Mouse (Mus musculus) limb, embryonic 11.5 days (tissue): Measurements from ENCODE around the gene Dlk1. TPM values are rescaled to one million over a fixed set of nuclear protein-coding genes. Genes with fewer than 3 reads are reported as not detected.
A peak's percentile ranks its signal among the peaks of the same experiment; 100 is the strongest.
"Not testable (repeated sequence)": the region's sequence is repeated elsewhere in the genome, so short reads cannot be mapped to it uniquely, and the experiment has no call there.

Source experiments
- ATAC-seq: fragments of 200-750 bp; cut with Nextera tagmentation; 2 replicates; pipeline ENCODE4 v1.8.0; 2017; ENCODE audit warnings: low read depth; ENCODE audit not compliant: insufficient number of reproducible peaks, low FRiP score, low TSS enrichment
- DNase-seq: peaks from one replicate; pipeline ENCODE4 v3.0.0-alpha.2; 2015; ENCODE audit warnings: low spot score
- H3K27ac ChIP-seq: fragments of 300-500 bp; sonication (generic); replicated peaks from 2 replicates; pipeline ENCODE4 v1.5.1; 2014; ENCODE audit warnings: low read depth, mild to moderate bottlenecking, low read length
- H3K27me3 ChIP-seq: fragments of 300-500 bp; sonication (generic); 2 replicates; pipeline ENCODE4 v1.6.1; 2014; ENCODE audit warnings: mild to moderate bottlenecking, low read length, mixed read lengths; ENCODE audit not compliant: control insufficient read depth, insufficient read depth
- H3K36me3 ChIP-seq: fragments of 300-500 bp; sonication (generic); 2 replicates; pipeline ENCODE4 v1.6.1; 2014; ENCODE audit warnings: mild to moderate bottlenecking, low read length, moderate library complexity, mixed read lengths; ENCODE audit not compliant: control insufficient read depth, insufficient read depth
- H3K4me1 ChIP-seq: fragments of 300-500 bp; sonication (generic); 2 replicates; pipeline ENCODE4 v1.6.1; 2014; ENCODE audit warnings: low read length, mixed read lengths; ENCODE audit not compliant: control insufficient read depth, insufficient read depth
- H3K4me2 ChIP-seq: fragments of 300-500 bp; sonication (generic); 2 replicates; pipeline ENCODE4 v1.6.1; 2014; ENCODE audit warnings: low read depth, mild to moderate bottlenecking, moderate library complexity; ENCODE audit not compliant: severe bottlenecking
- H3K4me3 ChIP-seq: fragments of 300-500 bp; sonication (generic); 2 replicates; pipeline ENCODE4 v1.5.1; 2014; ENCODE audit warnings: low read depth, low read length
- H3K9ac ChIP-seq: fragments of 300-500 bp; sonication (generic); 2 replicates; pipeline ENCODE4 v1.6.1; 2014; ENCODE audit warnings: mild to moderate bottlenecking, low read length
- H3K9me3 ChIP-seq: fragments of 300-500 bp; sonication (generic); 2 replicates; pipeline ENCODE4 v1.6.1; 2016; ENCODE audit warnings: low read length; ENCODE audit not compliant: control insufficient read depth
- WGBS: fragments of 180-500 bp; shearing (Covaris S2); extraction: QIAGEN DNeasy Blood & Tissue Kit; methylation state at CpG from one replicate; pipeline ENCODE4 v1.1.7; 2014; 5-methylcytosine and 5-hydroxymethylcytosine counted together
- polyA plus RNA-seq: library from polyadenylated mRNA; unstranded; fragments of >200 nt; fragmentation: Nextera tagmentation; extraction: Ambion mirVana; gene quantifications from 2 replicates; pipeline ENCODE4 v1.2.1, GENCODE M21; 2014

The Dlk1 gene
- polyA plus RNA-seq, 1 experiment from 2014 or later: 95.6 TPM

GRCm38 (mm10) chr12:109456531-109457202, 4.0 kb downstream of the Dlk1 start:
- no peak for ATAC-seq
- Histone ChIP-seq H3K27me3 (peaks cover 33% of the 10 kb centered on the region), H3K9me3 (no peaks in the 10 kb centered on the region), H3K27ac (no peak overlapping the region), H3K4me3 (no peak overlapping the region), H3K4me2 (no peak overlapping the region), H3K36me3 (no peaks in the 10 kb centered on the region), H3K9ac (no peak overlapping the region), H3K4me1 (peaks cover 48% of the 10 kb centered on the region)
- DNase-seq: no peak
- WGBS: 21% methylated on average over 8 of the region's 9 CpGs

- H3K27me3 ChIP-seq: peaks cover 21% of the 10 kb centered on the region
- H3K4me1 ChIP-seq: peaks cover 46% of the 10 kb centered on the region
- no peak overlapping the region for H3K4me3 ChIP-seq
- DNase-seq (no peak), ATAC-seq (no peak)
- H3K4me2 ChIP-seq: no peak overlapping the region
- H3K27ac ChIP-seq: no peak overlapping the region; the same call in 1 of the 2 replicates
- no peak overlapping the region for H3K9ac ChIP-seq
- no peaks in the 10 kb centered on the region for H3K9me3 ChIP-seq
- H3K36me3 ChIP-seq: no peaks in the 10 kb centered on the region
- 34% methylated on average over 8 of the region's 8 CpGs for WGBS
Observed at GRCm38 (mm10) chr12:109457836-109458235, 5.2 kb downstream of the Dlk1 start.

- DNase-seq: no peak
- Histone ChIP-seq H3K27me3 (peaks cover 15% of the 10 kb centered on the region), H3K36me3 (no peaks in the 10 kb centered on the region), H3K9me3 (no peaks in the 10 kb centered on the region), H3K4me2 (no peak overlapping the region), H3K9ac (no peak overlapping the region), H3K27ac (no peak overlapping the region), H3K4me1 (peaks cover 40% of the 10 kb centered on the region), H3K4me3 (no peak overlapping the region)
- WGBS: 35% methylated on average over 10 of the region's 10 CpGs
- no peak for ATAC-seq
Observed at GRCm38 (mm10) chr12:109458896-109459295, 6.3 kb downstream of the Dlk1 start.

- Histone ChIP-seq H3K4me1 (peaks cover 34% of the 10 kb centered on the region), H3K4me2 (peak overlapping the region; percentile 32), H3K4me3 (no peak overlapping the region), H3K9ac (no peak overlapping the region), H3K9me3 (no peaks in the 10 kb centered on the region), H3K27ac (no peak overlapping the region), H3K27me3 (peaks cover 8% of the 10 kb centered on the region; the same call in 1 of the 2 replicates), H3K36me3 (no peaks in the 10 kb centered on the region)
- ATAC-seq: 0 out of 2 replicates have a peak, but pooled peaks have one; percentile 11
- 43% methylated on average over 49 of the region's 49 CpGs for WGBS
- DNase-seq: no peak
Observed at GRCm38 (mm10) chr12:109459481-109460401, 7.1 kb downstream of the Dlk1 start.

GRCm38 (mm10) chr12:109462594-109462993, 10.0 kb downstream of the Dlk1 start:
- DNase-seq (no peak), ATAC-seq (no peak)
- H3K9ac ChIP-seq: no peak overlapping the region
- peaks cover 22% of the 10 kb centered on the region for H3K4me1 ChIP-seq
- H3K4me2 ChIP-seq: no peak overlapping the region
- H3K36me3 ChIP-seq: no peaks in the 10 kb centered on the region
- no peak overlapping the region for H3K4me3 ChIP-seq
- 65% methylated on average over 10 of the region's 10 CpGs for WGBS
- no peak overlapping the region for H3K27ac ChIP-seq
- H3K9me3 ChIP-seq: no peaks in the 10 kb centered on the region
- H3K27me3 ChIP-seq: peaks cover 7% of the 10 kb centered on the region; the same call in 1 of the 2 replicates

GRCm38 (mm10) chr12:109467417-109467816, 14.8 kb downstream of the Dlk1 start:
- H3K9me3 ChIP-seq, H3K4me2 ChIP-seq, H3K36me3 ChIP-seq, H3K27ac ChIP-seq, ATAC-seq, H3K9ac ChIP-seq, DNase-seq, H3K27me3 ChIP-seq, H3K4me1 ChIP-seq, H3K4me3 ChIP-seq: not testable (repeated sequence)
- WGBS: 84% methylated on average over 3 of the region's 4 CpGs

- Histone ChIP-seq H3K4me2 (no peak overlapping the region), H3K9me3 (no peaks in the 10 kb centered on the region), H3K4me1 (peaks cover 6% of the 10 kb centered on the region), H3K9ac (no peak overlapping the region), H3K36me3 (no peaks in the 10 kb centered on the region), H3K4me3 (no peak overlapping the region), H3K27me3 (no peaks in the 10 kb centered on the region), H3K27ac (no peak overlapping the region)
- DNase-seq: no peak
- 85% methylated on average over 8 of the region's 8 CpGs for WGBS
- no peak for ATAC-seq
Observed at GRCm38 (mm10) chr12:109469793-109470192, 17.2 kb downstream of the Dlk1 start.

GRCm38 (mm10) chr12:109472627-109473026, 20.0 kb downstream of the Dlk1 start:
- DNase-seq (no peak), ATAC-seq (no peak)
- H3K27ac ChIP-seq: no peak overlapping the region
- no peak overlapping the region for H3K4me2 ChIP-seq
- peaks cover 8% of the 10 kb centered on the region for H3K4me1 ChIP-seq
- no peaks in the 10 kb centered on the region for H3K36me3 ChIP-seq
- no peaks in the 10 kb centered on the region for H3K27me3 ChIP-seq
- no peak overlapping the region for H3K4me3 ChIP-seq
- no peaks in the 10 kb centered on the region for H3K9me3 ChIP-seq
- H3K9ac ChIP-seq: no peak overlapping the region
- 81% methylated on average over 11 of the region's 11 CpGs for WGBS
